Mouse (Mus musculus): Measurements from ENCODE around the gene Arhgap32.

Arhgap32 gene

DNA sequence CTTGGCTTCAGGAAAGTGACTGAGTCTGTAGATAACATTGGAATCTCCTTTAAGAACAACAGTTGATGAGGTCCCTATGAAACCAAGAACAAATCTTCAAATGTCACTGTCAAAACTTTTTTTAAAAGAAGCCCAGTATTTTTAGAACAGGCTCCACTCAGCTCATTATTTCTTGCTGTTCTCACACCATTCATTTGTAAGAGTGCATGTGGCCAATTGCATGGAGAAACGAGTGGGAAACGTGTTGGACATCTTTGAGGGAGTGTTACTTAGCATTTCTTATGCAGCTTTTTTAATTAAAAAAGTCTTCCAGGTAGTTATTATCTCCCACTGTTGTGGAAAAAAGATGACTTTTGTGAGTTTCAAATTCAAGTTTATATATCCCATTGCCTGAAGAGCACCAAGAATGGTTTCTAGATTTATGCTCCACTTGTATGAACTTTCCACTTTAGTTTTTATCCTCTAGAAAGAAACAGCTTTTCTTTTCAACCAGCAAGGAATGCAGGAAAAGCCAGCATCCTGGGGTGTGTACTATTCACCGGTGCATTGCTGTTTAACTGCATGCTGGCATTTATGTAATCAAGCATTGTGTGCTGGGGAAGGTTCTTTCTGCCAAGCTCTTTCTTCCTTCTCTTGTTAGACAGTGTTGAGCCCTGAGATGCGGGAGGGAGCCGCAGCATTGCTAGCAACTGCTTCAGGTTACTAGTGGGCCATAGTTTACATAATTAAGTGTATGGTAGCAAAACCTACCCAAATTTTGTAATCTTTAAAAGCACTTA lies 76.5 kb downstream of the Arhgap32 start:
- no peak for DNase-seq (ENCODE audit: low spot score in 2 of 2)

DNA sequence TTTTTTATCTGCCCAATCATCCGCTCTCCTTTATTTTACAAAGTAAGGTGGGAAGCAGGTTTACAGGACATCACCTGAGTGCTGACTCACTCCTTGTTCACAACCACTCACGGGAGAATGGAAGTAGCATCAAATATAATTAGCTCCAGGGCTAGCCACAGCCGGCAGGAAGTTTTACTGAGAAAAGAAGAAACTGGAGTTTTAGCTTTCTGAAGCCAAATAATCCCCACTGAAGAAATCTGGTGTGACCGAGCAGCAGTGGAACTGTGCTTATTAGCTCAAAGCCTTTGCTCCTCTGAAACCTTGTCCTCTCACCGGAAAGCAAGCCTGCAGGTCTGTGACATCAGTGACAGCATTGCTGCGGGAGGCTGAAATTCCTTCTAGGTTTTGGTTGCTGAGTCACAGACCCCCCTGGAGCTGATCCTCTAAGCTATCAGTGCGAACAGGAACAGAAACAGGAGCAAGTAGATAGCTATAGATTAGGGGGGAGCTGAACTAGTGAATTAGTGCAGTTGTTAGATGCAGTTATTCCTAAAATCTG lies 88.6 kb downstream of the Arhgap32 start:
- no peak for DNase-seq (ENCODE audit: low spot score in 2 of 2)

DNA sequence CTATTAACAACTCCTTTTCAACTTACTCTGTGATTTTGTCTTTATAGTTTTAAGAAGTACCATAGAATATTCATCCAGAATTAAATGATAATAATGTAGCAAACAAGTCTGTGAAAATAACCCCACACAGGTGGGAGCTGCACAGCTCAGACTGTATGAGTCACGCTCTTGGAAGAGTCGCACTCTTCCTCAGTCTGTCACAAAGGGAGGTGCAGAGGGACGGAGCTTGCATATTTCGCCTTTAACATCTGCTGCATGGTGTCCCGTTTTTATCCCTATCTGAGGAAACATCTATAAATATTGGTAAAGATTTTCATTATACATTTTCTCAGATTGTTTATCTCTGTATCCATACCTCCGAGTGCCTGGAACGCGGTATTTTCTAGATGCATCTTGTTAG lies 91.2 kb downstream of the Arhgap32 start:
- DNase-seq (ENCODE audit: low spot score in 2 of 2): no peak

DNA sequence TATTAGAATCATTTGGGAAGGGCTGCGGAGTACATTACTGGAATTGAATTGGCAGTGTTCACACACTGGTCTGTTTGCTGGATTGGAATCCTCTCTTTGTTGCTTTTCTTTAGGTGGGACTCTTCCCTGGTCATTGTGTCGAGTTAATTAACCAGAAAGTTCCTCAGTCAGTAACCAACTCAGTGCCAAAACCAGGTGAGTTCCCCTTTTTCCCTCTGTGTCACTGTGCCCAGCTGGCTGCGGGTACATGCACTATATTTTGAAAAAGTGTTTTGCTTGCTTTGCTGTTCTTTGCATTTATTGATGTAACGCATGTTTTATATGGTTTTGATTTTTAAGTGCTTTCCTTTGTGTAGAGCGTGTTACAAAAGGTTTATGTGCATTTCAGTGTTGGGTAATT lies 92.1 kb downstream of the Arhgap32 start:
- no peak for DNase-seq (ENCODE audit: low spot score in 2 of 2)

DNA sequence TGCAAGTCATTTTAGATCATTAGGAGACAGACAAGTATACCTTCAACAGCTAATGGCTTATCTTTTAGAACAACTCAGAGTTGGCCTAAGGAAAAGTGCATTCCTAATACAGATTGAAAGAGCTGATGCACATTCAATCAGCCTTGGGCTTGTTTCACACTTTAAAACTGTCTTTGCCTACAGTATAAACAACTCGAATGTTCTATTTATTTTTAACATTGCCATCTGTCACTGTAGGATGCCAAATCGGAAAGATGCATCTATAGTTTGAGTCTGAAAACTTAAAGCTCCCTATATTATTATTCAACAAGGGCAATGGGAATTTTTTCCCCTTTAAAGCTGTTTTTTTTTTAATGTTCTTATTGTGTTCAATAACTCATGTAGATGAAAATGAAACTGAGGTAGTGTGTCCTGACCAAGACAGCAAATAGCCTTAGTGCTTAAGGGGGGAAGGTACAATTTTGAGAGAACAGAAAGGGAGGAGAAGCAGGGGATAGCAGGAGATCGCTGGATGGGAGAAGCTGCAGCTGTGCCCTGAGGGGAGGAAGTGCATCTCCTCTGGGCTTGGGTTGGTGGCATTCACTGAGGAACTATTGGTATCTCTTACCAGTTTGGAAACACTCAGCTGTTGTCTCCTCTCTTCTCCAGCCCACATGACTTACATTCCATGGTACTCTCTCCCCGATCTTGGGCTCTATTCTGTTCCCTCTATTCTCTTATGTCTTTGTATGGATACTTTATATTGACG lies 101.1 kb downstream of the Arhgap32 start:
- DNase-seq (ENCODE audit: low spot score in 2 of 2): no peak

DNA sequence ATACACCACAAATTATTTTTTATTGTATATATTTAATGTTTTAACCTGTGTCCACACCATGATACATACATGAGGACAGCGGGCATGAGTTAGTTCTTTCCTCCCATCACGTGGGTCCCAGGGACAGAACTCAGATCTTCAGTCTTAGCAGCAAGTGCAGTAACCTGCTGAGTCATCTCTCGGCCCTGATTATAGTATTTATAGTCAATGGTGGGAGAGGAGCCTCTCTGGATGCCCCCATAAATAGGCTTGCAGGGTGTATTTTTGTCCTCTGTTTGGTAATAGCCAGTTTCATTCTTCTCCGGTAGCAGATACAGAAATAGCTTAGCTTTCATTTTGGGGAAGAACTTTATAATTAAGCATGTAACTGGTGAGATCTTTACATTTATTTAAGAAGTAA lies 103.5 kb downstream of the Arhgap32 start:
- no peak for DNase-seq (ENCODE audit: low spot score in 2 of 2)

DNA sequence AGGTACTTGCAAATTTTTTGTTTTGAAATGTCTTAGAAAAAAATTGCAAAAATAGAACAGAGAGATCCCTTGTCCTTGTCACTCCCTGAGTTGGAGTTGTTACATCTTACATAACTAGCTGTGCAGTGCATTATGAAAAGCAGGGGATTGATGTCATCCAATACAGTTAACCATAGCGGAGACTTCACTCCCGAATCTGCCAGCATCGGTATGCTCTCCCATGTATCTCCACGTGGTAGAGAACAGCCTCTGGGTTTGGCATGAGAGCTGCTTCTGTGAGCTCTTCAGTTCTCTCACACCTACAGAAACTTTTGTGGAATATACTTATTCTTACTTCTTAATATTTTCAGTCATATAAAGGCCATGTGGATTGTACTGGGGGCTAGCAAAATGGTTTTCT lies 106.2 kb downstream of the Arhgap32 start:
- DNase-seq (ENCODE audit: low spot score in 2 of 2): no peak

DNA sequence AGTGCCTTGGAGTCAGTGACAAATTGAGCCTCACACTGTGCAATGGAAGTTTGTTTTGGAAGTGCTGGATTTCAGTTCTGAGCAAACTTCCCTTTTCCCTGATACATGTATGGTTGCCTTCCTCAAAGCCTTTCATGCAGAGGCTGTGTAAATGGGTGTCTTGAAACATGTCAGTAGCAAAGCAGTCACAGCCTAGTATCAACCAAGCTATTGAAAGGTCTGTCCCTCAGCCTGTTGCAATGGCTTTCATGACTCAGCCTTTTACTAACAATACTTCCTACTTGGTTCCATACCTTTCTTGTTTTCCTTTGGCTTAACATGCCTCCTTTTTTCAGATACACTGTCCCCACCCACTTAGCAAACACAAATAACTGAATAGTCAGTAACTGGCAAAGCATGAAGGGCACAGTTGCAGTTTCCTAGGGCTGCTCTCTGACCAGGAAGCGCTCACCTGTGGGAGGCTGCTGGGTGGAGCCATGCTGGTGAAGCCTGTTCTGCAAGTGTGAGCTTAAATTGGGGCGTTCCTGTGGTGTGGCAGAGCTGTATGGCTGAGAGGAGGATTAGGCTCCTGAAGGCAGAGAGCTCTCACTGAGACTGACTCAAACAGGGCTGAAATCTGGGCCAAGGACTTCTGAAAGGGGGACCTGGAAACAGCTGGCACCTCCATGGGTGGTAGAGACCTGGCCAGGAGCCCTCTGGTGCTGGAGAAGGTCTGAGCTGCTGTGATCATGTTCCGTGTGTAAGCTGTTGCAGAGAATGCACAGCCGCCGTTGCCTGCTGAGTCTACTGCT lies 108.0 kb downstream of the Arhgap32 start:
- DNase-seq (ENCODE audit: low spot score in 2 of 2): peak; percentile 42 to 54

DNA sequence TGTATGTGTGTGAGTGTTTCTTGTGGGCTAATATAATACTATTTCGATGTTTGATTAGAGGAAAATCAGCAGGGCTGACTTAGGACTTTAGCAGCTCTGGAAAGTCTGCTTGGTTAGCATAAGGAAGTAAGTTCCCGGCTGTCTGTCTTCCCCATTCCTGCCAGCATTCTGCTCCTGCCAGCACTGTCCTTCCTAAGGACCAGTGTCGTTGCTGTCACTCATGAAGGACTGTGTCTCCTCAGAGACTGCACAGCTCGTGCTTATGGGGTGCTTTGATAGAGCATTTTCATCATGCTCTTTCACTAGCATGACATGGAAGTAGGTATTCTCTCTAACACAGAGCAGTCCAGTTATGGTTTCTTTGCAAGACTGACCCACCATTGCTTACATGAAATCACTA lies 109.0 kb downstream of the Arhgap32 start:
- no peak for DNase-seq (ENCODE audit: low spot score in 2 of 2)

DNA sequence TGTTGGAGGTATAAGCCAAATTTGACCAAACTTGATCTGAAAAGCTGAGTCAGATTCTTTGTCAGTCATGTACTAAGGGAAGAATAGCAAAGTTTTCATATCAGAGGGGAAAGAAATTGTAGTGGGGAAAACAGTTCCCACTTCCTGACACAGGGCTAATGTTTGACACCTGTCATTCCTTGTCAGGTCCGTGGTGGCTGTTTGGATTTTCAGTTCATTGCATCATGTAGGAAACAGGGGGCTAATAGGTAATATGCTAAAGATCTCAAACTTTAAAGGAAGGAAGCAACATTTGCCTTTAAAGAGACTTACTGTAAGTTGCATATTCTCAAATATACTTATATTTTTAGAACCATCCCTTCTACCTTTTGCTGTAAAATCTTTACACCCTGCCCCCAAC lies 109.6 kb downstream of the Arhgap32 start:
- no peak for DNase-seq (ENCODE audit: low spot score in 2 of 2)

DNA sequence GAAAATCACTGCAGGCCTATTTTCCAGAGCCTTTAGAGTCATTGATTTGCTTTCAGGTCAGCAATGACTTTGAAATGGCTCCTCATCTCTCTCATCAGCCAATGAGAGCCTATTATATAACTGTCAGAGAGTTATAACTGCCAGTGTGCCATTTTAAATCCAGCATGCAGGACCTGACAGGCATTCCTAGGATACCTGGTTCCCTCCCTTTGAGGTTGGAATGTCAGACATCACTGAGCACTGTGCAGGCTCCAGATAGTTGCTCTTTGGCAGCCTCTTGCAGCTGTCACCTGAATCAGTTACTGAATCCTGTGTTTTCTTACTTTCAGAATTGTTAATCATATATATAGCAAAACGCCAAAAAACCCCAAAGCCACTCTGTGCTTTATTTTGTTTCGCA lies 111.1 kb downstream of the Arhgap32 start:
- DNase-seq (ENCODE audit: low spot score in 2 of 2): no peak

DNA sequence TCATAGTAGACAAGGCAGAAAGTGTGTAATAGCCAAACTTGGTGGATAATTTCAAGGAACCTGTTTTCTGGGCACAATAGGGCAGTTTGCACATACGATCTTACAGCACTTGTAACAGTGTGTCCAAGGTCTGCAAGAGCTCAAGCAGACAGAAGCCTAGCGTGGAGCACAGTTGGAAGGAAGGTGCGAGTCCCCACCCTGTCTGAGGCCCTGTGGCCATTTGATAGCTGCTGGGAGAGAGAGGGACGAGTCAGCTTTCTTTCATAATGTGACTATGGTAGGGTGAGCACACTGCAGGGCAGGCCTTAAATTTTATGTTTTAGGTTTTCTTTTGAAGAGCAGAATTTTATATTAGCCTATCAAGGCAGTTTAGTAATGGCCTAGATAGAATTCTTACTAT lies 117.7 kb downstream of the Arhgap32 start:
- no peak for DNase-seq (ENCODE audit: low spot score in 2 of 2)

DNA sequence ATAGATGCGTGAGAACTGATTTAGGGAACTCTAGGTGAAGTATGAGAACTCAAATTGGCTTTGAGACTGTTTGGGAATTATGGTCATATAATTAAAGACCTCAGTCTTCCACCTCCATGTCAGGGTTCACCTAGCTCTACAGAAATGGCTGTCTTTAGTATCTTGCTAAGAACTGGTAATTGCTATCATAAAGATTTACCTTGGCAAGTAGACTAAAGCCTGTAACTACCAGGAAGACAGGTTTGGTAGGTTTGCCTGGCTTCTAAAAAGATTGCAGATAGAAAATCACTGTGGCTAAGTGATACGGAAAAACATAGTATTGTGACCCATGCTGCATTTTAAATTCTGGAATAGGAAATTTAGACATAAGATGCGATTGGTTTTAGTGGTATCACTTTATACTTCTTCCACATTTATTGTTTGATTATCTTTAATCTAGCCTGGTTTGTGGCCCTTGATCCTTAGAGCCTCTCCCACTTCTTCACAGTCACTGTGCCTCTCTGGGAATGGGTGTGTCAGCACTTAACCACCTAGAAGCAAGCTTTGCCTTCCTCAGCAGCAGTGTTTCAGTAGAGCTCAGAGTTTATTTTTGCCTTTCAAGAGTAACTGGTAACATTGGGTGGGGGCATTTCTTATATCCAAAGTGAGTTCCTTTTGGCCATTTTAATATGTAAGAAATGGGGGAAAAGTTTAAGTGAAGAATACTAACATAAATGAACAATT lies 119.0 kb downstream of the Arhgap32 start:
- no peak for DNase-seq (ENCODE audit: low spot score in 2 of 2)

DNA sequence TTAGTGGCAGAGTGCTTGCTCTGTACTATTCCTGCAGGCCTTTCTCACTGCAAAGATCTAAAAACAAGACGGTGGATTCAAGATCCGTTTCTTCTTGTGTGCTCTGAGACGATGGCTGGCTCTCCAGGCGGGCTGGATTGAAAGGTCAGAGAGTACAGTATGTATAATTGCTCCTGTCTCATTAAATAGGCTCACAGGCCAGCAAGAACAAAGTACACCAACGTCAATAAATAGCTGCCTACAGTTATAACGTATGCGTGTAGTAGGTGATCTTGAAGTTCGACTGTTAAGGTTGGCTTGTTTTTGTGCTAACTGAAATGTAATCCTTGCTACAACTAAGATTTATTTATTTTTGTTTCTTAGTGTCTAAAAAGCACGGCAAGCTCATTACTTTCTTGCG lies 123.0 kb downstream of the Arhgap32 start:
- DNase-seq (ENCODE audit: low spot score in 2 of 2): no peak

DNA sequence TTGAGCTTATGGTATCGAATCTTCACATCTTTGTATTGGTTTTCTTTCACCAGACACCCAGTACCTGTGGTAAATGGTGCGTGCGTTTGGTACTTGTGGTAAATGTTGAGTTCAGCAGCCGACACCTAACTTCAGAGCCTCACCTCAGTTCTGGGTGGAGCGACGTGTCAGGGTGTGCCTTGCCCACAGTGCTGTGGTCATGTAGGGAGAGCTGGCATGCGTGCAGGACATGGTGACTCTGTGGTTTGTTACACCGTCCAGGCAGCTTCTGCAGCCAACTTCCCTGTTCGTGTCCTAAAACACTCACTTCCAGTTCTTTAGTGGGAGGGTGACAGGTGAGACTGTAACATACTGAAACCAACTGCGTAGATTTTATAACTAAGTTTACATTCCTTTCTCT lies 123.5 kb downstream of the Arhgap32 start:
- DNase-seq (ENCODE audit: low spot score in 2 of 2): peak in 1 of 2 experiments; percentile 14

DNA sequence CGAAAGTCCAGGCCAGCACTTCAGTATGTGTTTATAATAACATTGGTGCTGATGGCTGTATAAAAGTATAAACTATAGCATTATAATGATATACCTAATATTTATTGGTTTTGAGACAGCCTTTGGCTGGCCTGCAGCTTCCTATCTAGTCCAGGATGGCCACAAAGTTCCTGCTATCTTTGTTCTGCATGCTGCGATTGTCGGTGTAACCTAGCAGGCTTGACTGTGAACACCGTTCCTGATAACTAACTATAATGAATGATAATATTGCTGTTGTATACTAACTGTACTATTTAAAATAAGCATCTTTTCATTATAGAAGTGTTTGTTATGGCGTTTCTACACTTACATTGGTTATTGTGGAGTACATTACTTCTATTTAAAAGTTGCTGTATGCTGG lies 124.5 kb downstream of the Arhgap32 start:
- peak in 1 of 2 experiments; percentile 13 for DNase-seq (ENCODE audit: low spot score in 2 of 2)

DNA sequence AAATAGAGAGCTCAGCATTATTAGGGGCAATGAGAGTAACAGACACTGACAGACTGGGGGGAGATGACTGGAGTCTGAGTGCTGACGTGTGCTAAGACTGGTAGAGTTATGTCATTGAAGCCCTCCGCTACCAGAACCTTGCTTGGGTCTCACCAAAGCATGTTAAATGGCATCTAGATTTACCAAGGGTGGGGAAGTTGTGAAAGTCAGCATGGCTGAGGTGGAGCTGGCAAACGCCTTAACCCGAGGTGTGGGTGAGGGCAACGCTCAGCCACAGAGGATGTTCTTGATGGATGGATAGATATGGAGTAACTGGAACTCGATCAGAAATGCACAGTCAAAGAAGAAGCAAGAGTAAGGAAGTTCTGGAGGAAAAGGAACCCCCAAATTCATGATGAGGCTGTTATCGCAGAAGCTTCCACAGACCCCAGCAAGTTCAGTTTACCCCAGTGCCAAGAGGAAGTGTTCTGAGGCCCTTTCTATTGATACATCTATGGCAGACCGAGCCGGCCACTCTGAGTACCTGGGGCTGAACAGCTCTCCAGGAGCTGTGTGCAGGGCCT lies 125.8 kb downstream of the Arhgap32 start:
- peak in 1 of 2 experiments; percentile 18 for DNase-seq (ENCODE audit: low spot score in 2 of 2)

DNA sequence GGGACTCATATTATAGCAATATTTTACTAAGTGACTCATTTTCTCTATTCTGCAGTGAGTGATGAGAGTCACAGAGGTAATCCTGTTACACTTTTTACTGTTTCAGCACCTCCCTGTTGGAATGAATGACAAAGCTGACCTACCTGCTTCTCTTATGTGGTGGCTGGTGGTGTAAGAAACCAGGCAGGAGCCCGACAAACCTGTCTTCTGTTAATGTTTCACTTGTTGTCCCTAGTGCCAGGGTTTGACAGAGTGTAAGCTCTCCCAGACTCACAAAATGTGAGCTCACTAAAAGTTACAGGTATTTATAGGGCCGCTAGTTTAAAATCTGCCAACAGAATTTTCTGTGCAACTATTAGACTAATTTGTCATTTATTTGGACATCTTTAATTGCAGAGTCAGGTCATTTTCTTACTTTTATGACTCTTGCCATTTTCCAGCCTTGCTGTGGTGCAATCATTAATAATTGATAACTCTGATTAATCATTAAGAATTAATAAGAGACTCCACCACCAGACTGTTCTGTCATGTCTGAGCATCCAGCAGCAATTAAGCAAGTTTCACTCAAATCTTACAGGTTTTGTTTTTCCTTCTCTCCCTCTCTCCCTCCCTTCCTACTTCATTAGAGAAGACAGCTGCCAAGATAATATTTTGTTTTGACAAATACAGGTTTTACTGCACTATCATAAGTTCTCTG lies 127.1 kb downstream of the Arhgap32 start:
- DNase-seq (ENCODE audit: low spot score in 2 of 2): peak in 1 of 2 experiments; percentile 11

DNA sequence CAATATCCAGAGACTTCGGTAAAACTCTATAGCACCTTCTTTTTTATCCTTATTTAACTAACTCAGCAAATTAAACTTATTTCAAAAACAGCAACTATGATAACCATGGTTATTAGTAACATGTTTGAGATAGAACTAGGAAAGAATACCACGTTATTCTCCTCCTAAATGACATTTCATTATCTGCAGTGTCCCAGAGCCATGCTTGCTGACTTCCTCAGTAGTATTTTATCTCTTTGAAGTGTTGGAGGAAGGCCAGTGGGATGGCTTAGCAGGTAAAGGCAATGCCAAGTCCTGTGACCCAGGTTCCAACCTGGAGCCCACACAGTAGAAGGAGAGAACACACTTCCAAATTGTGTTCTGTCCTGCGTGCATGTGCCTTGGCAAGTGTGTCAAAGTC lies 129.3 kb downstream of the Arhgap32 start:
- peak in 1 of 2 experiments; percentile 16 for DNase-seq (ENCODE audit: low spot score in 2 of 2)

DNA sequence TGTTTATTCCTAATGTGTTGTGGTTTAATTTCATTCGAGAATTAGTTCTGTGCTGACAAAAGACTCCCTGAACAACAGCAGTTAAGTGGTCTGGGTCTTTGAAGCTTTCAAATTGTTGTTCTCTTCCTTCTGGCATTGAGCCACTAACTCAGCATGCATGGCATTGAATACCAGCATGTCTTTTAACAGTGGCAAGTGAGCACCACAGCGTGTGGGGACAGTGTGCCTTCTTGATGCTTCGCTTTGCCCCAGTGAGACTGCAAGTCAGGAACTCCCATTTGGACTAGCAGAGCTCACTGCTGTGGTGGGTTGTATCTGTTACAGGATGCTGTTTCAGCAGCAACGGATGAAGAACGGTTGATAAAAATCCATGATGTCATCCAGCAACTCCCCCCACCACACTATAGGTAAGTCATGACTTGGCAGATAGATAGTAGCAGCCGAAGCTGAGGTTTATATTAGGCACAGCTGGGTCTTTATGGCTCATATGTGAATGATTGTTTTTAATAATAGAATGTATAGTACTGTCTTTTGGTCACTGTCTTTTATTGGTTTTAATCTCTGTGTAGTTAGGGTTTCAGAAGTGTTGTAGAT lies 130.3 kb downstream of the Arhgap32 start:
- peak in 1 of 2 experiments; percentile 23 for DNase-seq (ENCODE audit: low spot score in 2 of 2)

All from right cerebral cortex, postnatal 10 days (tissue).